Mouse (Mus musculus): ENCODE measurements around the gene Olfr1369-ps1. TPM values are rescaled to one million over a fixed set of nuclear protein-coding genes. Genes with fewer than 3 reads are reported as not detected.

The Olfr1369-ps1 gene
- total and polyA plus RNA-seq, 2 experiments: not detected

DNA sequence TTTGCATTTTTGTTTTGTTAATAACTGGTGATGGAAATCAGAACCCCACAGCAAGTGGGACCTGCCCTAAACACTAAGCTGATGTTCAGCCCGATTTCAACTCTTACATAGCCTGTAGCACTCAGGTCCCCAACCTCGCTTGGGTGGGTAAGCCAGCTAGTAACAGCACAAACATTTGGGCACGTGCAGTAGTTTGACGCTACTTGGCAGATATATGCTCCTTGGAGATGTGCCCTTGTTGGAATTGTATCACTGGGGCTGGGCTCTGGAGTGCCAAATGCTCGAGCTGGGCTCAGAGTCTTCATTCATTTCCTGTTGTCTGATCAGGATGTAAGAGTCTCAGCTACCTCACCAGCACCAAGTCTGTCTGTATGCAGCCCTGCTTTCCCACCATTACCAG is 51.3 kb downstream of the Olfr1369-ps1 start:
- TF ChIP-seq POLR2A (IDR thresholded peaks at IDR 0.05; ENCODE audit: extremely low read depth, insufficient read depth, low read length) (no peak), CTCF (IDR thresholded peaks at IDR 0.05; ENCODE audit: low read depth, low read length) (no peak)
- Histone ChIP-seq H3K27ac (replicated peaks; ENCODE audit: insufficient read depth, low read depth, low read length) (no peak overlapping the region), H3K4me1 (ENCODE audit: control insufficient read depth, insufficient read depth, low read length) (0 out of 2 replicates have a peak, but pooled peaks cover 2% of the 10 kb centered on the region), H3K4me3 (ENCODE audit: insufficient read depth, low read depth, low read length) (no peak overlapping the region), H3K79me2 (ENCODE audit: control insufficient read depth, insufficient read depth, low read length) (no peaks in the 10 kb centered on the region), H3K36me3 (ENCODE audit: control insufficient read depth, insufficient read depth, low read length) (no peaks in the 10 kb centered on the region), H3K27me3 (ENCODE audit: control insufficient read depth, insufficient read depth, low read length) (no peaks in the 10 kb centered on the region), H3K9ac (ENCODE audit: low read depth, low read length) (no peak overlapping the region)
- 70% methylated on average over 5 of the region's 5 CpGs for WGBS
- no peak for DNase-seq (ENCODE audit: extremely low read depth, low read depth, low spot score)

DNA sequence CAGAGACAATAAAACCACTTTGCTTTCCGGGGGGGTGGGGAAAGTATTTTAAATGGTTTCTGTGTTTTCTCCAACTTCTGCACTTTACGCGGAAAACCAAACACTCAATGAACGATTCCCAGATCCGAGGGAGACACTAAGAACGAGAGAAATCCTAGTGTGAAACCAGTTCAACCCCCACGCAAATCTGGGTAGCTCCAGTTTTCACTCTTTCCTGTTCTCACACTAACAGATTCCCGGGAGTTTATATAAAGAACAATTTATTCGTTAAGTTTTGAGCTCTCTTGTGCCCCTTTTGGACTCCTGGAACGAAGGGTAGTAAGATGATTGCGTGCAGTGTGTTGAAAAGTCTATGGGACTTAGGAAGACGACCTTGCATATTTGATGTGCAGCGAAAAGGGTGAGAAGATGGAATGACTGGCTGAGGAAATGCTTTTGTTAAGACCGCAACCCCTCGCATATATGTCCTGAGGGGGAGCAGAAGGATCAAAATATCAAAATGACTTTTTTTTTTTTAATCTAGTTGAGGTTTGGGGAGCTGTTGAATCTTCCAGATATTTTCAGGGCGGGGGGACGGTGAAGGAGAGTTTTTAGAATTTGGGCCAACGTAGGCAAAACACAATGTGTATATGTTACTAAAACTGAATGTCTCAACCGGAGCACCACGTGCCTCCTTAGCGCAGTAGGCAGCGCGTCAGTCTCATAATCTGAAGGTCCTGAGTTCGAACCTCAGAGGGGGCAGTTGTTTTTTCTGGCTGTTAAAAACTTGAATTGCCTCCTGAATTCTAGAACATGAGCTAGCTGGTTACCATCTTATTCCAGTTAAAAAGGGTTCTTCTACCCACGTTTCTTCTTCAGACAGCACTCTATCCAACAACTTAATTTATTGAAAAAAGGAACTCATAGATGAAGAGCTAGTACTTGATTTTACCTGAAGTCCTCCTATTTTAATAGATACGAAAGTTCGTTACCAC is 55.9 kb downstream of the Olfr1369-ps1 start:
- Histone ChIP-seq H3K9ac (ENCODE audit: low read depth, low read length) (peak overlapping the region; percentile 46; the same call in 1 of the 2 replicates), H3K4me1 (ENCODE audit: control insufficient read depth, insufficient read depth, low read length) (no peaks in the 10 kb centered on the region), H3K27me3 (ENCODE audit: control insufficient read depth, insufficient read depth, low read length) (no peaks in the 10 kb centered on the region), H3K4me3 (ENCODE audit: insufficient read depth, low read depth, low read length) (peak overlapping the region; percentile 40), H3K36me3 (ENCODE audit: control insufficient read depth, insufficient read depth, low read length) (no peaks in the 10 kb centered on the region), H3K79me2 (ENCODE audit: control insufficient read depth, insufficient read depth, low read length) (no peaks in the 10 kb centered on the region), H3K27ac (replicated peaks; ENCODE audit: insufficient read depth, low read depth, low read length) (no peak overlapping the region)
- peak; percentile 68 for DNase-seq (ENCODE audit: extremely low read depth, low read depth, low spot score)
- no peak for TF ChIP-seq POLR2A (IDR thresholded peaks at IDR 0.05; ENCODE audit: extremely low read depth, insufficient read depth, low read length)
- TF ChIP-seq CTCF (IDR thresholded peaks at IDR 0.05; ENCODE audit: low read depth, low read length): no peak
- 2% methylated on average over 27 of the region's 27 CpGs for WGBS

DNA sequence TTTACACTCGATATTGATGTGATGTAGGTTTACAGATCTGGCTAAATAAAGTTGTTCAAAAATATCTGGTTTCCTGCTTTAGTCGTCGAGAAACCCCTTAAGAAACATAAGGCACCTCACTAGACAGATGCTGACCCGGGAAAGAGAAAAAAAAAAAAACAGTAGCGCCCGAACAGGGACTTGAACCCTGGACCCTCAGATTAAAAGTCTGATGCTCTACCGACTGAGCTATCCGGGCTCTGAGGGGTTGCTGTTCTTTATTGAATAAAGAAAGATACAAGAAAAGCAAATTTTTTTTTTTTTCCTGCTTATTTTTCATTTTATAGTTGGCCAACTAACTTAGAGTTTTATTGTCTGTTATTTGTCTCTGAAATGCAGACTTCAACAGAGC is 56.6 kb downstream of the Olfr1369-ps1 start:
- Histone ChIP-seq H3K79me2 (ENCODE audit: control insufficient read depth, insufficient read depth, low read length) (no peaks in the 10 kb centered on the region), H3K27me3 (ENCODE audit: control insufficient read depth, insufficient read depth, low read length) (no peaks in the 10 kb centered on the region), H3K9ac (ENCODE audit: low read depth, low read length) (no peak overlapping the region), H3K27ac (replicated peaks; ENCODE audit: insufficient read depth, low read depth, low read length) (no peak overlapping the region), H3K4me3 (ENCODE audit: insufficient read depth, low read depth, low read length) (peak overlapping the region; percentile 36; the same call in 1 of the 2 replicates), H3K4me1 (ENCODE audit: control insufficient read depth, insufficient read depth, low read length) (peaks cover 2% of the 10 kb centered on the region; the same call in 1 of the 2 replicates), H3K36me3 (ENCODE audit: control insufficient read depth, insufficient read depth, low read length) (no peaks in the 10 kb centered on the region)
- no peak for TF ChIP-seq POLR2A (IDR thresholded peaks at IDR 0.05; ENCODE audit: extremely low read depth, insufficient read depth, low read length)
- no peak for TF ChIP-seq CTCF (IDR thresholded peaks at IDR 0.05; ENCODE audit: low read depth, low read length)
- no peak for DNase-seq (ENCODE audit: extremely low read depth, low read depth, low spot score)
- under 1% methylated on average over 8 of the region's 8 CpGs for WGBS

DNA sequence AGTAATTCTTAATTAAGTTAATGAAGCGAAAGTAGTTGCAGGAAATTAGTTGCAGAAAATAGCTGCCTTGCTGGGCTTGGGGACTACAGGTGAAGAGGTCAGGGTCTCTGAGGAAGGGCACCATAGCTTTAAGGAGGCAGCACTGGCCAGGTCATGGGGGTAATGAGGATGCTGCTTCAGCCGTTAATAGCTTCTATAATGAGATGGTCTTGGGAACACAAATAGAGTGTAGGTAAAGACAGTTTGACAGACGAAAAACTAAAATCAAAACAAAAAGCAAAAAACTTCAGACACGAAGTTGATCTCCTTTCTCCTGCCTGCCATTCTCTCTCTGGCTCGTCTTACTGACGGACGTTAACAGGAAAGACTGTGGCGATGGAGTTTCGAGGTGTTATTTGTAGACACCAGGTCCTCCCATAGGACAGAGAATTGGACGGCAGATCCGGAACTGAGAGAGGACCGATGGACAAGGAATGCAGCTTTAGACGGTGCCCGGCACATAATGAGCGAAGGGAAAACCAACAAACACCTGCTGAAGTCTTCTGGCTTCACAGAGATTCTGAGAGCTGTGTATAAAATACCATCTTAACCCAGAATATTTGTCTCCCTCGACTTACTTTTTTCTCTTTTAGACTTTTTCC is 57.2 kb downstream of the Olfr1369-ps1 start:
- WGBS: under 1% methylated on average over 16 of the region's 16 CpGs
- DNase-seq (ENCODE audit: extremely low read depth, low read depth, low spot score): peak; percentile 73

More for the DNA sequence above, 57.2 kb downstream of the Olfr1369-ps1 start:
- Histone ChIP-seq H3K79me2 (ENCODE audit: control insufficient read depth, insufficient read depth, low read length) (no peaks in the 10 kb centered on the region), H3K4me1 (ENCODE audit: control insufficient read depth, insufficient read depth, low read length) (peaks cover 2% of the 10 kb centered on the region; the same call in 1 of the 2 replicates), H3K36me3 (ENCODE audit: control insufficient read depth, insufficient read depth, low read length) (no peaks in the 10 kb centered on the region), H3K9ac (ENCODE audit: low read depth, low read length) (peak overlapping the region; percentile 38), H3K27ac (replicated peaks; ENCODE audit: insufficient read depth, low read depth, low read length) (no peak overlapping the region), H3K27me3 (ENCODE audit: control insufficient read depth, insufficient read depth, low read length) (no peaks in the 10 kb centered on the region), H3K4me3 (ENCODE audit: insufficient read depth, low read depth, low read length) (peak overlapping the region; percentile 39)
- TF ChIP-seq CTCF (IDR thresholded peaks at IDR 0.05; ENCODE audit: low read depth, low read length): no peak
- TF ChIP-seq POLR2A (IDR thresholded peaks at IDR 0.05; ENCODE audit: extremely low read depth, insufficient read depth, low read length): no peak

Other genes starting within 250 kb of the Olfr1369-ps1 start
- gene Olfr1370, start 36.5 kb upstream of the Olfr1369-ps1 start, total RNA-seq (2014; rRNA removed): not detected in 2 replicates
- gene Olfr1370, start 36.5 kb upstream of the Olfr1369-ps1 start, polyA plus RNA-seq (2012; rRNA removed): not detected in 2 replicates
- not detected in 2 replicates for gene Olfr263, start 18.2 kb downstream of the Olfr1369-ps1 start, total RNA-seq (2014; rRNA removed)
- not detected in 2 replicates for gene Olfr263, start 18.2 kb downstream of the Olfr1369-ps1 start, polyA plus RNA-seq (2012; rRNA removed)
- gene Olfr1368, start 34.4 kb downstream of the Olfr1369-ps1 start, total RNA-seq (2014; rRNA removed): not detected in 2 replicates
- gene Olfr1368, start 34.4 kb downstream of the Olfr1369-ps1 start, polyA plus RNA-seq (2012; rRNA removed): not detected in 2 replicates
- gene Trim27, start 68.0 kb downstream of the Olfr1369-ps1 start, total RNA-seq (2014; rRNA removed): 9.4 and 16.4 TPM in 2 replicates
- gene Trim27, start 68.0 kb downstream of the Olfr1369-ps1 start, polyA plus RNA-seq (2012; rRNA removed): 33.9 and 39.5 TPM in 2 replicates
- gene Gpx5, start 181.2 kb downstream of the Olfr1369-ps1 start, total RNA-seq (2014; rRNA removed): not detected in 2 replicates
- gene Gpx5, start 181.2 kb downstream of the Olfr1369-ps1 start, polyA plus RNA-seq (2012; rRNA removed): not detected in 2 replicates
- 0.27 and 1.0 TPM in 2 replicates for gene Gpx6, start 200.6 kb downstream of the Olfr1369-ps1 start, total RNA-seq (2014; rRNA removed)
- gene Gpx6, start 200.6 kb downstream of the Olfr1369-ps1 start, polyA plus RNA-seq (2012; rRNA removed): 0.55 and 0.70 TPM in 2 replicates
- not detected in 2 replicates for gene Olfr1367, start 235.4 kb downstream of the Olfr1369-ps1 start, total RNA-seq (2014; rRNA removed)
- gene Olfr1367, start 235.4 kb downstream of the Olfr1369-ps1 start, polyA plus RNA-seq (2012; rRNA removed): not detected in 2 replicates

Data from liver, adult 2 months (tissue).